ENCODE assay signal across 8 mouse cellular contexts in the genomic region with DNA sequence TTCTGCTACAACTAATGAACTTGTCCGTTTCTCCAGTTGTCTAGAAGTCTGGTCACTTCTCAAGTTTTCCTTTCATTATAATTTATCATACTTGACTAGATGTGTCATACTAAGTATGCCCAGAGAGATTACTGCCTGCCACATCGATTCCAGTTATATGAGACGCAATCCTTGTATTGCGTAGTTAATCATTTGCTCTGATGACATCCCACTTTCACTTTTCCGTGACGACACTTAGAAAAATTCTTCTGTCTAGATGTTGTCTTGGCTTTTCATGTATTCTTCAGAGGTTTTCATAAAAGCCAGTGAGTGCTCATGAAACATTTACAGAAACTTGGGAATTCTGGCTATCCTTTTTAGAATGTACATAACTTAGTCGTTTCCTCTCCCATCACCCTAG. TPM values are rescaled to one million over a fixed set of nuclear protein-coding genes. Genes with fewer than 3 reads are reported as not detected.
DNase-seq lines count a peak whose midpoint lies in the region; ATAC-seq and TF ChIP-seq lines count a peak whose summit lies in the region.

No protein-coding gene starts in this region.

- TF ChIP-seq EP300 in CH12.LX (IDR thresholded peaks at IDR 0.05; ENCODE audit: low read length), result no peak

- WGBS in heart, embryonic 11.5 days (ENCODE audit: insufficient replicate concordance), result 86% methylated on average over 7 of the region's 7 CpGs
- WGBS in forebrain, embryonic 15.5 days, result 82% methylated on average over 7 of the region's 7 CpGs
- WGBS in liver, embryonic 16.5 days (ENCODE audit: insufficient replicate concordance), result 50% methylated on average over 7 of the region's 7 CpGs

- TF ChIP-seq CTCF in CH12.LX (conservative IDR thresholded peaks at IDR 0.05 in 1 of 2, IDR thresholded peaks at IDR 0.05 in 1 of 2; ENCODE audit: low read depth in 2 of 2, low read length in 2 of 2), result no peak

- H3K27ac ChIP-seq in heart, embryonic 11.5 days (ENCODE audit: low read depth, low read length), result no peak overlapping the region
- H3K27ac ChIP-seq in CH12.LX (ENCODE audit: insufficient read depth, low read depth), result peak overlapping the region; percentile 87
- no peak overlapping the region for H3K27ac ChIP-seq in forebrain, embryonic 15.5 days (replicated peaks)
- H3K27ac ChIP-seq in liver, embryonic 16.5 days (ENCODE audit: low read length), result peak overlapping the region; percentile 91

- in situ Hi-C loops in CH12.LX (cut with MboI; ENCODE audit: low pct_ligation_motif_present, low pct_unique_long_range_greater_than_20kb, low sequenced_read_pairs), result no loop called here

- TF ChIP-seq POLR2A in CH12.LX (IDR thresholded peaks at IDR 0.05; ENCODE audit: low read depth, low read length), result no peak; the same call in 1 of the 2 replicates

- H3K9ac ChIP-seq in heart, embryonic 11.5 days (ENCODE audit: low read depth, low read length), result peak overlapping the region; percentile 99
- peak overlapping the region; percentile 96 for H3K9ac ChIP-seq in CH12.LX (ENCODE audit: insufficient read depth, low read depth)
- H3K9ac ChIP-seq in forebrain, embryonic 15.5 days (replicated peaks), result 0 out of 2 replicates have a peak overlapping the region, but pooled peaks have one; percentile 70
- peak overlapping the region; percentile 96 for H3K9ac ChIP-seq in liver, embryonic 16.5 days (ENCODE audit: low read depth, low read length)

- H3K79me2 ChIP-seq in CH12.LX (replicated peaks; ENCODE audit: control insufficient read depth, extremely low read depth, insufficient read depth, poor library complexity, severe bottlenecking), result peaks cover 60% of the 10 kb centered on the region

- H3K36me3 ChIP-seq in heart, embryonic 11.5 days (ENCODE audit: control insufficient read depth, insufficient read depth, low read length), result peaks cover 8% of the 10 kb centered on the region; the same call in 1 of the 2 replicates
- H3K36me3 ChIP-seq in CH12.LX (replicated peaks in 1 of 2; ENCODE audit: control insufficient read depth in 1 of 2, insufficient read depth in 1 of 2, low read length in 1 of 2), result peaks cover 22 to 36% of the 10 kb centered on the region in 2 experiments
- H3K36me3 ChIP-seq in forebrain, embryonic 15.5 days, result peaks cover 27% of the 10 kb centered on the region
- peaks cover 27% of the 10 kb centered on the region for H3K36me3 ChIP-seq in liver, embryonic 16.5 days (ENCODE audit: control insufficient read depth, insufficient read depth)

- H3K4me2 ChIP-seq in heart, embryonic 11.5 days, result peak overlapping the region; percentile 87
- peak overlapping the region; percentile 89 for H3K4me2 ChIP-seq in CH12.LX (ENCODE audit: insufficient read depth, low read depth, poor library complexity, severe bottlenecking)
- H3K4me2 ChIP-seq in forebrain, embryonic 15.5 days (replicated peaks), result peak overlapping the region; percentile 92
- peak overlapping the region; percentile 69 for H3K4me2 ChIP-seq in liver, embryonic 16.5 days (ENCODE audit: low read depth, low read length)

- ATAC-seq in heart, embryonic 11.5 days (replicated peaks; ENCODE audit: insufficient number of reproducible peaks, low FRiP score, low TSS enrichment), result no peak
- no peak for ATAC-seq in forebrain, embryonic 15.5 days (replicated peaks)
- no peak for ATAC-seq in liver, embryonic 16.5 days (ENCODE audit: low read depth)

- H3K4me1 ChIP-seq in heart, embryonic 11.5 days (ENCODE audit: control insufficient read depth, insufficient read depth, low read length), result peaks cover 12% of the 10 kb centered on the region
- peaks cover 0 to 21% of the 10 kb centered on the region in 2 experiments; a peak in 3 of 4 replicates for H3K4me1 ChIP-seq in CH12.LX (ENCODE audit: control insufficient read depth in 1 of 2, insufficient read depth in 2 of 2)
- H3K4me1 ChIP-seq in forebrain, embryonic 15.5 days, result peaks cover 27% of the 10 kb centered on the region
- peaks cover 33% of the 10 kb centered on the region for H3K4me1 ChIP-seq in liver, embryonic 16.5 days (ENCODE audit: control insufficient read depth, low read depth, low read length)

- H3K4me3 ChIP-seq in heart, embryonic 11.5 days (ENCODE audit: low read depth, low read length), result peak overlapping the region; percentile 99
- H3K4me3 ChIP-seq in CH12.LX (replicated peaks in 1 of 3; ENCODE audit: low read depth in 2 of 3, low read length in 2 of 3, poor library complexity in 1 of 3), result peak overlapping the region; percentile 49 to 96 (median 90)
- peak overlapping the region; percentile 52 for H3K4me3 ChIP-seq in forebrain, embryonic 15.5 days
- peak overlapping the region; percentile 77 for H3K4me3 ChIP-seq in liver, embryonic 16.5 days (ENCODE audit: low read depth, low read length)

- H3K27me3 ChIP-seq in heart, embryonic 11.5 days (ENCODE audit: control insufficient read depth, insufficient read depth, low read length), result no peaks in the 10 kb centered on the region
- H3K27me3 ChIP-seq in CH12.LX (replicated peaks), result peaks cover 12% of the 10 kb centered on the region
- no peaks in the 10 kb centered on the region for H3K27me3 ChIP-seq in forebrain, embryonic 15.5 days
- no peaks in the 10 kb centered on the region for H3K27me3 ChIP-seq in liver, embryonic 16.5 days (ENCODE audit: control insufficient read depth, insufficient read depth, low read depth, low read length)

- no peak for TF ChIP-seq RAD21 in CH12.LX (IDR thresholded peaks at IDR 0.05; ENCODE audit: low read depth, low read length)

- dilution Hi-C loops in CH12.LX (cut with MboI; ENCODE audit: extremely low pct_ligation_motif_present, extremely low pct_unique_long_range_greater_than_20kb, low sequenced_read_pairs), result no loop called here

- DNase-seq in heart, adult 11 months, result no peak
- peak; percentile 53 for DNase-seq in CH12.LX (ENCODE audit: extremely low read depth)
- no peak for DNase-seq in spleen, postnatal 36 days (ENCODE audit: low spot score in 2 of 2)
- no peak for DNase-seq in natural killer cell, adult 2 months (ENCODE audit: low spot score in 2 of 2)
- DNase-seq in spleen, postnatal 10 days (ENCODE audit: low spot score in 2 of 2), result no peak

- H3K9me3 ChIP-seq in heart, embryonic 11.5 days (replicated peaks; ENCODE audit: control insufficient read depth, low read length), result no peaks in the 10 kb centered on the region
- H3K9me3 ChIP-seq in CH12.LX (replicated peaks; ENCODE audit: low read length), result no peaks in the 10 kb centered on the region
- H3K9me3 ChIP-seq in forebrain, embryonic 15.5 days, result no peaks in the 10 kb centered on the region
- H3K9me3 ChIP-seq in liver, embryonic 16.5 days (replicated peaks; ENCODE audit: control insufficient read depth, low read length), result no peaks in the 10 kb centered on the region

TF ChIP-seq in CH12.LX, 34 proteins besides CTCF, POLR2A, EP300 and RAD21:
- TF ChIP-seq UBTF (IDR thresholded peaks at IDR 0.05; ENCODE audit: low read depth, low read length) (0 out of 2 replicates have a peak, but pooled peaks have one; percentile 8), CHD1 (IDR thresholded peaks at IDR 0.05; ENCODE audit: low read depth, low read length) (peak; percentile 0; the same call in 1 of the 2 replicates), USF1 (IDR thresholded peaks at IDR 0.05; ENCODE audit: low read depth, low read length) (no peak), GABPA (IDR thresholded peaks at IDR 0.05; ENCODE audit: insufficient replicate concordance, low read depth, low read length) (0 out of 2 replicates have a peak, but pooled peaks have one; percentile 15)

RNA-seq across cellular contexts. Expression of gene Cpeb3, which starts 0.6 kb away (rescaled TPM):
- 4.3 and 4.4 TPM in 2 replicates for polyA plus RNA-seq in heart, embryonic 11.5 days (2014; fragmentation: Nextera tagmentation; extraction: Ambion mirVana)
- total RNA-seq in CH12.LX (2012; rRNA removed) (3.0 and 3.1 TPM in 2 replicates), CH12.LX (2014; rRNA removed) (1.2 and 1.5 TPM in 2 replicates)
- 1.4 and 1.5 TPM in 2 replicates for polyA plus RNA-seq in CH12.LX (2012; ENCODE audit: insufficient read length, low read depth)
- 7.4 and 10.1 TPM in 2 replicates for polyA plus RNA-seq in forebrain, embryonic 15.5 days (2015; fragmentation: Nextera tagmentation; extraction: Ambion mirVana)
- polyA plus RNA-seq in liver, embryonic 16.5 days (2015; fragmentation: Nextera tagmentation; extraction: Ambion mirVana), result 3.7 and 3.8 TPM in 2 replicates

RNA-seq across cellular contexts. Expression of gene March5, which starts 1.6 kb away (rescaled TPM):
- polyA plus RNA-seq in heart, embryonic 11.5 days (2014; fragmentation: Nextera tagmentation; extraction: Ambion mirVana), result 89.6 and 96.3 TPM in 2 replicates
- total RNA-seq in CH12.LX (2012; rRNA removed) (111 and 137 TPM in 2 replicates), CH12.LX (2014; rRNA removed) (160 TPM in 2 replicates)
- 118 and 130 TPM in 2 replicates for polyA plus RNA-seq in CH12.LX (2012; ENCODE audit: insufficient read length, low read depth)
- polyA plus RNA-seq in forebrain, embryonic 15.5 days (2015; fragmentation: Nextera tagmentation; extraction: Ambion mirVana), result 124 and 135 TPM in 2 replicates
- polyA plus RNA-seq in liver, embryonic 16.5 days (2015; fragmentation: Nextera tagmentation; extraction: Ambion mirVana), result 143 and 145 TPM in 2 replicates

Comparison
In these comparisons a context has a peak if more than half of its experiments do, and no peak if none do; other contexts are left out.
1. H3K27ac ChIP-seq: peak in CH12.LX (single experiment) and liver, embryonic 16.5 days (single experiment); none in heart, embryonic 11.5 days (single experiment) and forebrain, embryonic 15.5 days (single experiment).
2. Peak in every context shown above with its lines, with median percentiles within 50 percentile points of each other: H3K4me2 ChIP-seq, H3K4me3 ChIP-seq and H3K9ac ChIP-seq.